Mouse (Mus musculus): ENCODE results near the gene Gm49318. TPM values are rescaled to one million over a fixed set of nuclear protein-coding genes. Genes with fewer than 3 reads are reported as not detected.

The Gm49318 gene
- polyA plus RNA-seq, 1 experiment: not detected

DNA sequence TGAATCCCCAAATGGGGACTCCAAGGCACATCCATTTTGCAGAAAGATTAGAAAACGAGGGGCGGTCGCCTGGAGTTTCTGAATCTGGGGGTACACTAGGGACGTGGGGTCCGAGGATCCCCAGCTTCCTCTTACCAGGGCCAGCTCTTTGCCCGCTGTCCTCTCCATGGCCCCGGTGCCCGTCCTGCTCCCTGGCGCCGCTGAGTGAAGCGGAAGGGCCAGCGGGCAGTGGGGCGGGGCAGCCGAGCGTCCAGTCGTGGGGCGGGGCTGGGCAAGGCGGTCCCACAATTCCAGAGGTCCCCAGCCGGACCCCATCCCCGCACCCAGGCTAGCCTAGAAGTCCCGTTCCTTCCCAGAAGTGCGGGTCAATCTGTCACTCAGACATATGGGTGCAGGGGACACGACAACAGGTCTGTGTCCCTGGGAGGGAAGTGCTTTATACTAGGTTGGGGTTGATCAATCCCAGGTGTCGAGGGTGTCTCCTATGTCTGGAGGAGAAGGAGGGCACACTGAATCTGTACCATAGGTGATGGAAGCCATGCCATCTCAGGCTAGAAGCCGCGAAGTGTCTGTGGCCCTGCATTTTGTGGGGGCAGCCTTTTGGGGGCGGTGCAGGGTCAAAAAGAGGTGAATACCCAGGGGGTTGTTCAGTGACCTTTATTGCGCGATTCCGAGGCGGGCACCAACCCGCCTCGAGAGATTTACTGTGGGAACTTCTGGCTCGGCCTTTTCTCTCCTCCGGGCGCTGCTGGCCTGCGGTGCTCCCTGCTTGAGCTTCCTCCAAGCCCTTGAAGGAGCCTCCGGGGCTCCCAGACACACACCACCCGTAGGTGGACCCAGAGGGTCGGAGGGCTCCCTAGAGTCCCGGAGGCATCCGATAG is 81.6 kb downstream of the Gm49318 start, which contains the start of gene Rgl3:
Gene Rgl3, minus strand, starts transcription at position 217 of the 881 bp plus-strand sequence.
- no peaks in the 10 kb centered on the region for H3K36me3 ChIP-seq (replicated peaks; ENCODE audit: low read length)
- H3K4me3 ChIP-seq (replicated peaks): peak within 1 kb of the TSS; percentile 88
- no peak for TF ChIP-seq FLI1 (IDR thresholded peaks at IDR 0.05; ENCODE audit: low read length)
- TF ChIP-seq GATA1 (IDR thresholded peaks at IDR 0.05; ENCODE audit: borderline replicate concordance, low read length): no peak
- peaks cover 90% of the 10 kb centered on the region for H3K27me3 ChIP-seq (replicated peaks)
- H3K9me3 ChIP-seq: peaks cover 15% of the 10 kb centered on the region
- H3K4me1 ChIP-seq: peaks cover 28% of the 10 kb centered on the region

DNA sequence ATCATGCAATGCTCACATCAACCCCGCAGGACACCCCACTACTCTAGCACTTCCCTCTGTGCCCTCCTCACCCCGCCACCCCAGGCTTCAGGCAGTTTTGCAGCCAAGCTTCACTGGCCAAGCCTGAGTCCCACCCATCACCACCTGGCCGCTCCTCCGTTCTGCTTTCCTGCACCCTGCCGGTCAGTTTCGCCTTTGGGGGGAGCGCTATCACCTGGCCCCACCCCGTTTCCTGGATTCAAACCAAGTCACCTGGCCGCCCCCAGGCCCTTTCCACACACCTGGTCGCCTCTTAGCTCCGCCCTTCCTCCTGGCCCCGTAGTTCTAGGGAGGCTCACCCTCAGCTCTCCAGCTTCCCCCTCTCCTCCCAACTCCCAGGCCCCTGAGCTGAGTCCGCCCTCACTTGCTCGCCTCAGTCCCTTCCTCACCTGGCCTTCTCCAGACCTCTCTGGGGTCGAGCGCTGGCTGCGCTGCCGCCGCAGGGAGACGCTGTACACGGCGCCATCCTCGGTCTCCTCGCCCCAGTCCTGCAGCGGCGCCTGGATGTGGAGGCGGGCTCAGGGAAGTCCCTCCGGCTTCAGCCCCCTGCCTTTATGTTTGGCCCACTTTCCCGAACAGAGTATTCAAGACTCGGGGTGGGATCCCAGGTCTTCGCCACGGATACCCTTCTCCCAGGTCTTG is 82.5 kb downstream of the Gm49318 start:
- Histone ChIP-seq H3K4me3 (replicated peaks) (peak overlapping the region; percentile 88), H3K9me3 (peaks cover 6% of the 10 kb centered on the region), H3K36me3 (replicated peaks; ENCODE audit: low read length) (no peaks in the 10 kb centered on the region), H3K4me1 (peaks cover 28% of the 10 kb centered on the region), H3K27me3 (replicated peaks) (peaks cover 85% of the 10 kb centered on the region)
- TF ChIP-seq FLI1 (IDR thresholded peaks at IDR 0.05; ENCODE audit: low read length) (no peak), GATA1 (IDR thresholded peaks at IDR 0.05; ENCODE audit: borderline replicate concordance, low read length) (no peak)

DNA sequence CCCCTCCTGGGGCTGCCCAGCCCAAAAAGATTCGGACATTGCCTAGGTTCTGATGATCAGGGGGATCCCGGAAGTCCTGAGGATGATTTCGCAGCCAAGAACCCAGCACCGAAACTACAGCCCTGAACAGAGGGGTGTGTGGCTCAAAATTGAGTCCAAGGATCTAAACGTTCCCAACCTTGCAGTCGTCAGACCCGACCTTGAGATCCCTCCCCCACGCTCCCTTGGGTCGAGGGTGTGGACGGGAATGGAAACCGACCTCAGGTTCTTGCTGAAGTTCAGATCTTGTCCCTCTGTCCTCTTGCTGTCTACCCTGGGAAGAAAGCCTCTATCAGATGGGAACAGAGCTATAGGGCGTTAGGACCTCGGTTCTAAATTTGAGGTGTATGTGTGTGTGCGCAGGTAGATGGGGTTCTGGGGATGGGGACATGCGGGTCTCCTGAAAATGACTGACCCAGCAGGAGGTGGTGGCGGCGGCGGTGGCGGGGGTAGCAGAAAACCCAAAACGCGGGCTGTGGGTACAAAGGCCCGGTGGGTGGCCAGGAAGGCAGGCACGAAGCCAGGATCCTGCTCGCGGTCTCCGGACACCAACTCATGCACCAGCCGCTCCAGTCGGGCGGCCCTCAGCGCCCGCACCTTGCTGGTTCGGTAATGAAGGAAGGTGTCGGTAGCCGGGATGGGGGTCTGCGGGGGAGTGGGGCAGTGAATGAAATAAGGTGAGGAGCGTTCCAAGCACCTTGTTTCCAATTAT is 83.3 kb downstream of the Gm49318 start:
- H3K27me3 ChIP-seq (replicated peaks): peaks cover 79% of the 10 kb centered on the region
- no peak overlapping the region for H3K4me3 ChIP-seq (replicated peaks)
- H3K36me3 ChIP-seq (replicated peaks; ENCODE audit: low read length): no peaks in the 10 kb centered on the region
- TF ChIP-seq GATA1 (IDR thresholded peaks at IDR 0.05; ENCODE audit: borderline replicate concordance, low read length) (no peak), FLI1 (IDR thresholded peaks at IDR 0.05; ENCODE audit: low read length) (no peak)
- peaks cover 3% of the 10 kb centered on the region; the same call in 1 of the 2 replicates for H3K9me3 ChIP-seq
- H3K4me1 ChIP-seq: peaks cover 28% of the 10 kb centered on the region

Other genes starting within 250 kb of the Gm49318 start
- not detected in 2 replicates for gene Angptl8, start 235.7 kb downstream of the Gm49318 start, polyA plus RNA-seq (2012; ENCODE audit: insufficient read depth, low replicate concordance)
- gene Dock6, start 218.6 kb downstream of the Gm49318 start, polyA plus RNA-seq (2012; ENCODE audit: insufficient read depth, low replicate concordance): 1.1 and 3.0 TPM in 2 replicates
- gene Rab3d, start 153.1 kb downstream of the Gm49318 start, polyA plus RNA-seq (2012; ENCODE audit: insufficient read depth, low replicate concordance): 1.7 and 4.9 TPM in 2 replicates
- 0.67 and 4.8 TPM in 2 replicates for gene Ccdc159, start 143.8 kb downstream of the Gm49318 start, polyA plus RNA-seq (2012; ENCODE audit: insufficient read depth, low replicate concordance)
- 33.0 and 55.9 TPM in 2 replicates for gene Tmem205, start 143.7 kb downstream of the Gm49318 start, polyA plus RNA-seq (2012; ENCODE audit: insufficient read depth, low replicate concordance)
- gene Plppr2, start 134.2 kb downstream of the Gm49318 start, polyA plus RNA-seq (2012; ENCODE audit: insufficient read depth, low replicate concordance): 3.1 and 6.4 TPM in 2 replicates
- 3.9 and 5.9 TPM in 2 replicates for gene Swsap1, start 115.5 kb downstream of the Gm49318 start, polyA plus RNA-seq (2012; ENCODE audit: insufficient read depth, low replicate concordance)
- 171 and 223 TPM in 2 replicates for gene Epor, start 107.8 kb downstream of the Gm49318 start, polyA plus RNA-seq (2012; ENCODE audit: insufficient read depth, low replicate concordance)
- gene Rgl3, start 81.8 kb downstream of the Gm49318 start, polyA plus RNA-seq (2012; ENCODE audit: insufficient read depth, low replicate concordance): 2.2 and 5.6 TPM in 2 replicates
- gene Ccdc151, start 68.6 kb downstream of the Gm49318 start, polyA plus RNA-seq (2012; ENCODE audit: insufficient read depth, low replicate concordance): 0.18 TPM in 1 of 2 replicates, not detected in the other
- gene Prkcsh, start 68.5 kb downstream of the Gm49318 start, polyA plus RNA-seq (2012; ENCODE audit: insufficient read depth, low replicate concordance): 194 and 215 TPM in 2 replicates
- 0.21 TPM in 1 of 2 replicates, not detected in the other for gene Elavl3, start 19.2 kb downstream of the Gm49318 start, polyA plus RNA-seq (2012; ENCODE audit: insufficient read depth, low replicate concordance)
- 10.8 and 17.6 TPM in 2 replicates for gene Zfp653, start 117 bp upstream of the Gm49318 start, polyA plus RNA-seq (2012; ENCODE audit: insufficient read depth, low replicate concordance)
- gene Ecsit, start 14.2 kb upstream of the Gm49318 start, polyA plus RNA-seq (2012; ENCODE audit: insufficient read depth, low replicate concordance): 7.2 and 16.8 TPM in 2 replicates
- gene Cnn1, start 28.0 kb upstream of the Gm49318 start, polyA plus RNA-seq (2012; ENCODE audit: insufficient read depth, low replicate concordance): not detected in 2 replicates
- gene Elof1, start 45.9 kb upstream of the Gm49318 start, polyA plus RNA-seq (2012; ENCODE audit: insufficient read depth, low replicate concordance): 75.4 and 147 TPM in 2 replicates
- gene Acp5, start 64.5 kb upstream of the Gm49318 start, polyA plus RNA-seq (2012; ENCODE audit: insufficient read depth, low replicate concordance): 7.4 and 23.8 TPM in 2 replicates
- gene Pigyl, start 85.6 kb upstream of the Gm49318 start, polyA plus RNA-seq (2012; ENCODE audit: insufficient read depth, low replicate concordance): 28.4 TPM in 1 of 2 replicates, not detected in the other
- not detected in 2 replicates for gene Zfp872, start 116.8 kb upstream of the Gm49318 start, polyA plus RNA-seq (2012; ENCODE audit: insufficient read depth, low replicate concordance)
- 2.1 and 3.1 TPM in 2 replicates for gene Zfp809, start 154.5 kb upstream of the Gm49318 start, polyA plus RNA-seq (2012; ENCODE audit: insufficient read depth, low replicate concordance)
- gene Zfp599, start 188.6 kb upstream of the Gm49318 start, polyA plus RNA-seq (2012; ENCODE audit: insufficient read depth, low replicate concordance): 0.18 TPM in 1 of 2 replicates, not detected in the other
- 1.2 TPM in 1 of 2 replicates, not detected in the other for gene Zfp810, start 236.4 kb upstream of the Gm49318 start, polyA plus RNA-seq (2012; ENCODE audit: insufficient read depth, low replicate concordance)

Measured in megakaryocyte, embryonic 14.5 days (primary cell).